8 mouse cellular contexts compared by ENCODE assay signal in the genomic region with DNA sequence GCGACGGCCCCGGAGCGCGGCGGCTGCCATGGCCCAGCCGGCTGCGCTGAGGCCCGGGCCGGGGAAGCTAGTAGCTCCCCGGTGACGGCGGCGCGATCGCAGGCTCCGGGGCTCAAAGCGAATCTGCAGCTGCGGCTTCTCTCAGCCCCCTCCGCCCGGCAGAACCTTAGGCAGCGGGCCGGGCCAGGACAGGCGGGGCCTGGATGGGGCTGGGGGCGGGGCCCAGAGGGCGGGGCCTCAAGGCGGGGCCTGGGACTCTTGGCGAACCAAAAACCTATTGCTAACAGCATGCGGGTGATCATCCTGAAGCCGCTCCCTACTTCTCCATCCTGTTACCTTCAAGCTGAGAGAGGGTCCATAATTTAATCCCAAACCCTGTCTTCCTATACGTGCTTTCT. TPM values are rescaled to one million over a fixed set of nuclear protein-coding genes. Genes with fewer than 3 reads are reported as not detected.
DNase-seq lines count a peak whose midpoint lies in the region; ATAC-seq and TF ChIP-seq lines count a peak whose summit lies in the region.

A gene (minus strand): TSS at position 239 of the 398 bp plus-strand sequence.

- ATAC-seq in embryonic facial prominence, embryonic 12.5 days (ENCODE audit: insufficient number of reproducible peaks, insufficient read depth, low FRiP score, low TSS enrichment): peak; percentile 99
- peak; percentile 98 for ATAC-seq in limb, embryonic 11.5 days (ENCODE audit: insufficient number of reproducible peaks, low FRiP score, low TSS enrichment, low read depth)
- peak; percentile 99 for ATAC-seq in midbrain, embryonic 13.5 days

- peaks cover 14% of the 10 kb centered on the region; the same call in 1 of the 2 replicates for H3K4me1 ChIP-seq in embryonic facial prominence, embryonic 12.5 days
- H3K4me1 ChIP-seq in kidney, adult 2 months (ENCODE audit: control insufficient read depth, insufficient read depth, low read length): peaks cover 13% of the 10 kb centered on the region; the same call in 1 of the 2 replicates
- peaks cover 4% of the 10 kb centered on the region; the same call in 1 of the 2 replicates for H3K4me1 ChIP-seq in limb, embryonic 11.5 days (ENCODE audit: control insufficient read depth, insufficient read depth, low read length)
- peaks cover 24% of the 10 kb centered on the region for H3K4me1 ChIP-seq in midbrain, embryonic 13.5 days (replicated peaks)
- H3K4me1 ChIP-seq in small intestine, adult 2 months (ENCODE audit: control insufficient read depth, insufficient read depth, insufficient read length, low read length): no peaks in the 10 kb centered on the region

- no peak for TF ChIP-seq CTCF in kidney, adult 2 months (conservative IDR thresholded peaks at IDR 0.05; ENCODE audit: insufficient read depth, insufficient read length, low read depth, low read length)
- TF ChIP-seq CTCF in small intestine, adult 2 months (IDR thresholded peaks at IDR 0.05; ENCODE audit: extremely low read depth, insufficient read length, insufficient replicate concordance, low read depth, low read length): no peak

- under 1% methylated on average over 31 of the region's 31 CpGs for WGBS in embryonic facial prominence, embryonic 12.5 days
- WGBS in kidney, adult 2 months: under 1% methylated on average over 31 of the region's 31 CpGs
- under 1% methylated on average over 28 of the region's 31 CpGs for WGBS in limb, embryonic 11.5 days
- under 1% methylated on average over 31 of the region's 31 CpGs for WGBS in midbrain, embryonic 13.5 days
- 2% methylated on average over 31 of the region's 31 CpGs for WGBS in small intestine, adult 2 months

- peak within 1 kb of the TSS; percentile 93 for H3K9ac ChIP-seq in embryonic facial prominence, embryonic 12.5 days
- H3K9ac ChIP-seq in limb, embryonic 11.5 days (ENCODE audit: low read length): peak within 1 kb of the TSS; percentile 97
- H3K9ac ChIP-seq in midbrain, embryonic 13.5 days (replicated peaks): peak within 1 kb of the TSS; percentile 98

- peak within 1 kb of the TSS; percentile 97 for H3K27ac ChIP-seq in embryonic facial prominence, embryonic 12.5 days
- H3K27ac ChIP-seq in kidney, adult 2 months (ENCODE audit: insufficient read depth, low read depth, low read length): peak within 1 kb of the TSS; percentile 90
- peak within 1 kb of the TSS; percentile 92 for H3K27ac ChIP-seq in limb, embryonic 11.5 days (replicated peaks; ENCODE audit: low read depth, low read length)
- H3K27ac ChIP-seq in midbrain, embryonic 13.5 days: peak within 1 kb of the TSS; percentile 95
- peak within 1 kb of the TSS; percentile 74; the same call in 1 of the 2 replicates for H3K27ac ChIP-seq in small intestine, adult 2 months (ENCODE audit: insufficient read depth, low read depth, low read length)

- H3K9me3 ChIP-seq in embryonic facial prominence, embryonic 12.5 days: no peaks in the 10 kb centered on the region
- no peaks in the 10 kb centered on the region for H3K9me3 ChIP-seq in limb, embryonic 11.5 days (ENCODE audit: control insufficient read depth, low read length)
- no peaks in the 10 kb centered on the region for H3K9me3 ChIP-seq in midbrain, embryonic 13.5 days

- H3K36me3 ChIP-seq in embryonic facial prominence, embryonic 12.5 days: no peaks in the 10 kb centered on the region
- no peaks in the 10 kb centered on the region for H3K36me3 ChIP-seq in kidney, adult 2 months (ENCODE audit: control insufficient read depth, insufficient read depth, low read length)
- no peaks in the 10 kb centered on the region for H3K36me3 ChIP-seq in limb, embryonic 11.5 days (ENCODE audit: control insufficient read depth, insufficient read depth, low read length)
- H3K36me3 ChIP-seq in midbrain, embryonic 13.5 days: no peaks in the 10 kb centered on the region
- no peaks in the 10 kb centered on the region for H3K36me3 ChIP-seq in small intestine, adult 2 months (ENCODE audit: control insufficient read depth, insufficient read depth, low read length)

- H3K27me3 ChIP-seq in embryonic facial prominence, embryonic 12.5 days: no peaks in the 10 kb centered on the region
- no peaks in the 10 kb centered on the region for H3K27me3 ChIP-seq in kidney, adult 2 months (replicated peaks; ENCODE audit: control insufficient read depth, insufficient read depth, low read length)
- H3K27me3 ChIP-seq in limb, embryonic 11.5 days (ENCODE audit: control insufficient read depth, insufficient read depth, low read length): no peaks in the 10 kb centered on the region
- H3K27me3 ChIP-seq in midbrain, embryonic 13.5 days: no peaks in the 10 kb centered on the region; the same call in 1 of the 2 replicates
- peaks cover 10% of the 10 kb centered on the region for H3K27me3 ChIP-seq in small intestine, adult 2 months (ENCODE audit: control insufficient read depth, insufficient read depth, low read length)

- peak within 1 kb of the TSS; percentile 84 for H3K4me3 ChIP-seq in embryonic facial prominence, embryonic 12.5 days
- H3K4me3 ChIP-seq in kidney, adult 2 months (ENCODE audit: insufficient read depth, low read depth, low read length): peak within 1 kb of the TSS; percentile 97
- H3K4me3 ChIP-seq in limb, embryonic 11.5 days (ENCODE audit: low read depth, low read length): peak within 1 kb of the TSS; percentile 93
- H3K4me3 ChIP-seq in midbrain, embryonic 13.5 days (replicated peaks): peak within 1 kb of the TSS; percentile 93
- H3K4me3 ChIP-seq in small intestine, adult 2 months (ENCODE audit: low read depth, low read length): peak within 1 kb of the TSS; percentile 92

- no peak for TF ChIP-seq POLR2A in kidney, adult 2 months (IDR thresholded peaks at IDR 0.05; ENCODE audit: low read depth, low read length)
- peak; percentile 34; the same call in 1 of the 2 replicates for TF ChIP-seq POLR2A in small intestine, adult 2 months (IDR thresholded peaks at IDR 0.05; ENCODE audit: low read depth, low read length)

- H3K4me2 ChIP-seq in embryonic facial prominence, embryonic 12.5 days (replicated peaks): peak within 1 kb of the TSS; percentile 55
- peak within 1 kb of the TSS; percentile 65 for H3K4me2 ChIP-seq in limb, embryonic 11.5 days (ENCODE audit: low read depth, severe bottlenecking)
- H3K4me2 ChIP-seq in midbrain, embryonic 13.5 days (replicated peaks): peak within 1 kb of the TSS; percentile 70

- DNase-seq in 3T3-L1 (ENCODE audit: low read depth, low spot score): peak; percentile 84
- peak; percentile 92 to 95 for DNase-seq in adrenal gland, postnatal 36 days
- peak; percentile 92 to 94 for DNase-seq in heart, adult 18-20 months
- peak; percentile 93 for DNase-seq in kidney, adult 2 months
- peak; percentile 93 for DNase-seq in limb, embryonic 11.5 days (ENCODE audit: low spot score)

RNA-seq across cellular contexts. Expression of the gene that starts here (rescaled TPM):
- 10 to 100 TPM; 11.7 to 14.6 TPM for total RNA-seq in adrenal gland, postnatal 36 days (2021)
- polyA plus RNA-seq in embryonic facial prominence, embryonic 12.5 days (2016; fragmentation: Nextera tagmentation; extraction: Ambion mirVana): 7.9 and 8.3 TPM in 2 replicates
- 10 to 100 TPM; 13.5 TPM for total RNA-seq in heart, adult 18-20 months (2021)
- 1.7 and 2.3 TPM in 2 replicates for polyA plus RNA-seq in kidney, adult 2 months (2012; rRNA removed)
- 6.0 and 6.8 TPM in 2 replicates for polyA plus RNA-seq in limb, embryonic 11.5 days (2014; fragmentation: Nextera tagmentation; extraction: Ambion mirVana)
- 5.1 and 5.6 TPM in 2 replicates for polyA plus RNA-seq in midbrain, embryonic 13.5 days (2015; fragmentation: Nextera tagmentation; extraction: Ambion mirVana)
- 0.28 and 0.43 TPM in 2 replicates for polyA plus RNA-seq in small intestine, adult 2 months (2012; rRNA removed)

Comparison
In these comparisons a context has a peak if more than half of its experiments do, and no peak if none do; other contexts are left out.
1. Peak in every context shown above with its lines: DNase-seq, ATAC-seq, H3K4me3 ChIP-seq and H3K27ac ChIP-seq.